9 mouse cellular contexts compared by ENCODE assay signal in the genomic region with DNA sequence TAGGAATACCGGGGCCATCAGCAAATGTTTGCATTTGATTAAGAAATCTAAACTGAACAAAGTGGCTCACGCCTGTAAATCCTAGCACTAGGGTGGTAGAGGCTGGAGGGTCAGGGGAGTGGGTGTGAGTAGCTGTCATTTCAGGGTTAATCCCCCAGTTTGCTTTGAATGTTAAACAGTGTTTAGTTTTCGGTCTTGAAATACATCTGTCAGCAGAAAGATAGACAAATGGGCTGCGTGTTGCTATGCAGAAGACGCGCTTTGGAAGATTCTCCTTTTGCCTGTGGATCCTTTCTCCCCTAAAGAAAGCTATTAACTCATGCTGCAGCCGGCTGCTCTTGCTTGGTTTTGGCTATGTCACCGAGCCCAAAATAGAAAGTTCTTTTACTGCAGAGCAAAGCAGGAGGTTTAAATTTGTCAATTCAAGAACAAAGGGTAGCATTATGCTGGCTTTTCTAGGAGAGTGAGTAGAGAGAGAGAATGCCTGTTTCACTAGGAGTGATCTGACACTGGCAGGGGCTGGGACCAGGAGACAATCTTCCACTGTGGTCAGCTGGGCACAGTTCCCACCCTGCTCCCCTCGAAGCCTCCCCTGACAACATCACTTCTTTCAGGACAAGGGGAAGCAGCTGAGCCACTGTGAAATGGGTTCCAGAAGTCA. TPM values are rescaled to one million over a fixed set of nuclear protein-coding genes. Genes with fewer than 3 reads are reported as not detected.
A peak's percentile ranks its signal among the peaks of the same experiment; 100 is the strongest.
DNase-seq lines count a peak whose midpoint lies in the region; ATAC-seq and TF ChIP-seq lines count a peak whose summit lies in the region.
"Had no signal": no experiment of that assay in that cellular context is flagged by ENCODE, and none has a peak within 500 bp of the region (broad histone marks: within the 10 kb centered on the region; RNA-seq: fewer than 3 reads in every experiment).

No protein-coding gene starts in this region.

- peak overlapping the region; percentile 91 for H3K27ac ChIP-seq in embryonic facial prominence, embryonic 13.5 days
- H3K27ac ChIP-seq in hindbrain, embryonic 13.5 days: peak overlapping the region; percentile 64
- H3K27ac ChIP-seq in limb, embryonic 13.5 days: peak overlapping the region; percentile 45; the same call in 1 of the 2 replicates

- H3K4me1 ChIP-seq in embryonic facial prominence, embryonic 13.5 days: peaks cover 27% of the 10 kb centered on the region
- peaks cover 15% of the 10 kb centered on the region for H3K4me1 ChIP-seq in hindbrain, embryonic 13.5 days (replicated peaks)
- H3K4me1 ChIP-seq in limb, embryonic 13.5 days: peaks cover 32% of the 10 kb centered on the region

- no peaks in the 10 kb centered on the region for H3K36me3 ChIP-seq in embryonic facial prominence, embryonic 13.5 days
- H3K36me3 ChIP-seq in hindbrain, embryonic 13.5 days: no peaks in the 10 kb centered on the region
- H3K36me3 ChIP-seq in limb, embryonic 13.5 days: no peaks in the 10 kb centered on the region

- WGBS in embryonic facial prominence, embryonic 13.5 days: 19% methylated on average over 9 of the region's 9 CpGs
- 36% methylated on average over 9 of the region's 9 CpGs for WGBS in hindbrain, embryonic 13.5 days
- 56% methylated on average over 9 of the region's 9 CpGs for WGBS in limb, embryonic 13.5 days

- peak overlapping the region; percentile 55 for H3K9ac ChIP-seq in embryonic facial prominence, embryonic 13.5 days
- H3K9ac ChIP-seq in hindbrain, embryonic 13.5 days: 0 out of 2 replicates have a peak overlapping the region, but pooled peaks have one; percentile 13
- peak overlapping the region; percentile 15; the same call in 1 of the 2 replicates for H3K9ac ChIP-seq in limb, embryonic 13.5 days

- no peak for DNase-seq in Patski (ENCODE audit: low read depth, low spot score)
- DNase-seq in telencephalon, adult 2 months (ENCODE audit: low read depth, low spot score): peak; percentile 92
- DNase-seq in urinary bladder, postnatal 4 days (ENCODE audit: low spot score in 2 of 2): no peak
- DNase-seq in gastrocnemius, postnatal 4 days (ENCODE audit: low spot score in 2 of 2): no peak
- DNase-seq in lung, adult 18-20 months: no peak

- ATAC-seq in Patski: peak; percentile 26
- no peak for ATAC-seq in embryonic facial prominence, embryonic 13.5 days (ENCODE audit: insufficient number of reproducible peaks, insufficient read depth, low FRiP score, low TSS enrichment, low read depth)
- peak; percentile 82 for ATAC-seq in hindbrain, embryonic 13.5 days (ENCODE audit: low FRiP score)
- no peak for ATAC-seq in limb, embryonic 13.5 days (ENCODE audit: low FRiP score, low read depth)

- peak overlapping the region; percentile 10; the same call in 1 of the 2 replicates for H3K4me3 ChIP-seq in embryonic facial prominence, embryonic 13.5 days
- H3K4me3 ChIP-seq in hindbrain, embryonic 13.5 days: no peak overlapping the region
- no peak overlapping the region for H3K4me3 ChIP-seq in limb, embryonic 13.5 days

- in situ Hi-C loops in Patski (cut with MboI; ENCODE audit: low pct_unique_long_range_greater_than_20kb): no loop called here

- POLR2A ChIA-PET in Patski (lab: Charles Lee): no interaction called here

- TF ChIP-seq CTCF in Patski (IDR thresholded peaks at IDR 0.05): no peak

- peak overlapping the region; percentile 44 for H3K4me2 ChIP-seq in embryonic facial prominence, embryonic 13.5 days
- H3K4me2 ChIP-seq in hindbrain, embryonic 13.5 days: 0 out of 2 replicates have a peak overlapping the region, but pooled peaks have one; percentile 1
- H3K4me2 ChIP-seq in limb, embryonic 13.5 days (replicated peaks): no peak overlapping the region

- H3K27me3 ChIP-seq in Patski: no peaks in the 10 kb centered on the region
- no peaks in the 10 kb centered on the region for H3K27me3 ChIP-seq in embryonic facial prominence, embryonic 13.5 days
- no peaks in the 10 kb centered on the region for H3K27me3 ChIP-seq in hindbrain, embryonic 13.5 days
- H3K27me3 ChIP-seq in limb, embryonic 13.5 days: no peaks in the 10 kb centered on the region

- CTCF ChIA-PET in Patski (lab: Charles Lee): interaction anchor here (0.7 to 1.3 kb wide), 2 partner anchors 10 to 31 kb away, joined by 3 to 4 read pairs; no protein-coding TSS in a partner anchor

- H3K9me3 ChIP-seq in embryonic facial prominence, embryonic 13.5 days: no peaks in the 10 kb centered on the region
- H3K9me3 ChIP-seq in hindbrain, embryonic 13.5 days: no peaks in the 10 kb centered on the region
- no peaks in the 10 kb centered on the region for H3K9me3 ChIP-seq in limb, embryonic 13.5 days

RNA-seq across cellular contexts. Expression of a gene that starts 12.1 kb away (rescaled TPM):
- polyA plus RNA-seq in Patski (2021): 78.7 TPM
- polyA plus RNA-seq in embryonic facial prominence, embryonic 13.5 days (2015; fragmentation: Nextera tagmentation; extraction: Ambion mirVana): 83.5 and 90.8 TPM in 2 replicates
- 122 TPM in 2 replicates for polyA plus RNA-seq in hindbrain, embryonic 13.5 days (2015; fragmentation: Nextera tagmentation; extraction: Ambion mirVana)
- 78.4 and 81.1 TPM in 2 replicates for polyA plus RNA-seq in limb, embryonic 13.5 days (2015; fragmentation: Nextera tagmentation; extraction: Ambion mirVana)
- total RNA-seq in gastrocnemius, postnatal 4 days (2021): 10 to 100 TPM; 57.7 to 64.9 TPM

RNA-seq across cellular contexts. Expression of a gene that starts 59.0 kb away (rescaled TPM):
- not detected for polyA plus RNA-seq in Patski (2021)
- not detected in 2 replicates for polyA plus RNA-seq in embryonic facial prominence, embryonic 13.5 days (2015; fragmentation: Nextera tagmentation; extraction: Ambion mirVana)
- polyA plus RNA-seq in hindbrain, embryonic 13.5 days (2015; fragmentation: Nextera tagmentation; extraction: Ambion mirVana): not detected in 2 replicates
- polyA plus RNA-seq in limb, embryonic 13.5 days (2015; fragmentation: Nextera tagmentation; extraction: Ambion mirVana): not detected in 2 replicates
- total RNA-seq in gastrocnemius, postnatal 4 days (2021): not detected
- polyA plus RNA-seq: liver, embryonic 16.5 days had no signal

Comparison
In these comparisons a context has a peak if more than half of its experiments do, and no peak if none do; other contexts are left out.
1. ATAC-seq: peak in Patski (single experiment) and hindbrain, embryonic 13.5 days (single experiment); none in embryonic facial prominence, embryonic 13.5 days (single experiment) and limb, embryonic 13.5 days (single experiment).
2. Peak in every context shown above with its lines, with median percentiles within 50 percentile points of each other: H3K27ac ChIP-seq and H3K9ac ChIP-seq.